Mouse (Mus musculus): ENCODE data around the gene Mllt1.
A peak's percentile ranks its signal among the peaks of the same experiment; 100 is the strongest.
"Not testable (repeated sequence)": the region's sequence is repeated elsewhere in the genome, so short reads cannot be mapped to it uniquely, and the experiment has no call there.

Mllt1 gene

GRCm38 (mm10) chr17:56934545-56935330, 477 bp downstream of the Mllt1 start:
- peak in 1 of 2 experiments; percentile 12 for DNase-seq (ENCODE audit: low spot score in 2 of 2)

DNA sequence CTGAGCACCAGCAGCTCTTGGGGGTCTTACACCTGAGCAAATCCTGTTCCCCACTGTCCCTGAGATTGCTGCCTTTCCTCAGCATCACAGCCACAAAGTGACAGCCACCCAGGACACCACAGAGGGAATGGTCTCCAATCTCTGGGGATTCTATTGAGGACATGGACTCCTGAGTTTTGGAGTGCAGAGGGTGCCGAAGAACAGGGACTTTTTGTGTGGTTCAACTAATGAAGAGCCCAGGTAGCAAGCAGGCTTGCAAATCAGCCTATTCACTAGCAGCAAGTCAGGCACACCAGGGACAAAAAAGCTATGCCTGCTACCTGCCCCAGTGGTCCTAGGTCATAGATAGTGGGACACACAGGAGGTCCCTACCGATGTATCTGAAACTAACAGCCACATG, 1.8 kb downstream of the Mllt1 start:
- DNase-seq (ENCODE audit: low spot score in 2 of 2) = no peak

- no peak for DNase-seq (ENCODE audit: low spot score in 2 of 2)
Measured at GRCm38 (mm10) chr17:56930026-56930425, 5.2 kb downstream of the Mllt1 start.

DNA sequence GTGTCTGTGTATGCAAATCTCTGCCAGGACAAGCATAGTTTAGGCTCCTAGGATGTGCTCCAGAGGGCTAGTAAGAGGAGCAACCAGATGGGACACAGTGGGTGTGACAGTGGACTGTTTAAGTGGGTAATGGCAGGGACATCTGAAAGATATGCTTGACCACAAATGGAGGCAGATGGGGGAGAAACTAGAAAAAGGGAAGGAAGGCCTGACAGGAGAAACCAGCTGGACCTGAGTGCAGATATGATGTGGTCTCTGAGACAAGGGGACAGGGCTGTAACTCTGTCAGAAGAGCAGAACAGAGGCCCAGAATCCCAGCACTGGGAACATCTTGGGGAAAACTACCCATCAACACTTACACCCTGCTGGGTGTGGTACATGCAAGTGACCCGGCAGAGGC, 5.7 kb downstream of the Mllt1 start:
- DNase-seq (ENCODE audit: low spot score in 2 of 2) = no peak

DNA sequence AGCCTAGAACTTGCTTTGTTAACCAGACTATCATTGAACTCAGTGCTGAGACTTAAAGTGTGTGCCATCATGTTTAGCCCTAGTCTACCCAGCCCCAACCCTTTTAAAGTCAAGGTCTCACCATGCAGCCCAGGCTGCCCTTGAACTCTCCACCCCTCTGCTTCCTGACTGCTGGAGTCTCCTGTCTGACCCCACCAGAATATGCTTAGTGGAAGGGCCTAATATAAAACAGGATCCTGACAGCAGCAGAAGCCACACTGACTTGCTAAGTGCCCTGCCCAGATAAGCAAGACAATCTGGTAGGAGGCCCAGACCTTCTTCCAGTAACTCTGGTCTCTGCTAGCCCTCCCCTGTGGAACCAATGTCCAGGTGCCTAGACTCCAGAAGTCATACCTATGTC, 6.1 kb downstream of the Mllt1 start:
- no peak for DNase-seq (ENCODE audit: low spot score in 2 of 2)

DNA sequence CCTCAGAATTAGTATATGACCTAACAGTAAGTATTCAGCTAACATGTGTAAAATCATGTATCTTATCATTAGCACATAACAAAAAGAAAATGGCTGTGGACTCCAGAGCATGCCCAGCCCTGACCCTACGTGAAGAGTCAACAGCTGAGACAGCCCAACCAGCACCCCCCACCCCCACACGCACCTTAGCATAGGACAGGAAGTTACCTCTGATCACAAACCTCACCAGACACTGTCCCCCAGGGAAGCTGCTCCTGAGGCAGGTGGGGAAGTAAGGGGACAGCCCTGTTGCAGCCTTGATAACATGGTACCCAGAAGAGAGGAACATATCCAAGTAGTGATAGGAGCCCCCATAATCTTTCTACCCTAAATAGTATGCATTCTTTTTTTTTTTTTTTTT, 9.2 kb downstream of the Mllt1 start:
- no peak for DNase-seq (ENCODE audit: low spot score in 2 of 2)

- no peak for DNase-seq (ENCODE audit: low spot score in 2 of 2)
Measured at GRCm38 (mm10) chr17:56919725-56920124, 15.5 kb downstream of the Mllt1 start.

DNA sequence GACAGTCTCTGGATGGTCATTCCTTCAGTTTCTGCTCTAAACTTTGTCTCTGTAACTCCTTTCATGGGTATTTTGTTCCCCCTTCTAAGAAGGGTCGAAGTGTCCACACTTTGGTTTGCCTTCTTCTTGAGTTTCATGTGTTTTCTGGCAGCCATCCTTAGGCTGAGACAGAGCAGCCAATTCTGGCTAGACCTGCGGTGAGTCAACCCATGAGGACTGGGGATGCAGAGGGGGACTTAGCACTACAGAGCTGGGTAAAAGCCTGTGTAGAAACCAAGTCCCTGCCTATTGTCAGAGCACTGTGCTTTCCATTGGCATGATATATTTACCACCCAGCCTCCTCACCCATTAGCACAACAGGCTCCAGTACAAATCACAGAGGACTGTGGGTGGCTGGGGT, 18.0 kb downstream of the Mllt1 start:
- no peak for DNase-seq (ENCODE audit: low spot score in 2 of 2)

GRCm38 (mm10) chr17:56913444-56913843, 21.8 kb downstream of the Mllt1 start:
- DNase-seq (ENCODE audit: low spot score in 2 of 2) = no peak

GRCm38 (mm10) chr17:56913023-56913422, 22.2 kb downstream of the Mllt1 start:
- no peak for DNase-seq (ENCODE audit: low spot score in 2 of 2)

DNA sequence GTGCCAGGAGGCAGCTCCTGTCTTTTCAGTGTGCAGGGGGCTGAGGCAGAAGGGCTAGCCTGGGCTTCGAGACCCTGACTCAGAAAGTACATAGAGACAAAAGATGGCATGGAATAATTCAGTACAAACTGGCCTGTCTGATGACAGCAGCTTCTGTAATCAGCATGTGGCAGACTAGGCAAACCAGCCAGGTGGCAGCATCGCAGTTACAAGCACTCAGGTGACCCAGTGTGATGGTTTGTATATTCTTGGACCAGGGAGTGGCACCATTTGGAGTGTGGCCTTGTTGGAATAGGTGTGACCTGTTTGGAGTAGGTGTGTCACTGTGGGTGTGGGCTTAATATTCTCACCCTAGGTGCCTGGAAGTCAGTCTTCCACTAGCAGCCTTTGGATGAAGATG, 25.5 kb downstream of the Mllt1 start:
- not testable (repeated sequence) for DNase-seq (ENCODE audit: low spot score in 2 of 2)

DNA sequence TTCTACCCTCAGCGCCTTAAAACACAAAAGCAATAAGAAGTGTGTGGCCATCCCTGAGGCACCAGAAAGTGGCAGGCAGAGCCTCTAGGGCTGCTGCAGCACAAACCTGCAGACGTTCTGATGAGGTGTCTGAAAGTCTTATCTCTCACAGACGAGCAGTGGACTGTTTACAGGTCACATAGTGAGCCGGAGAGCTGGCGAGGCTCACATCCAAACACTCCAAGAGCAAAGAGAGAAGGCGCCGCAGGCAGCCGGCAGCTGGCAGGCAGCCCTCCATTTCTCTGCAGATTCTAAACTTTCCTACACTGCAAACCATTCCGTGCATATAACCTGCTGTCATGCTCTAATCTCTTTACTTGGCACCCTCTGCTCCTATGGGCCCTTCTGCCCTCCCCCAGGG, 27.3 kb downstream of the Mllt1 start:
- DNase-seq (ENCODE audit: low spot score in 2 of 2) = no peak

GRCm38 (mm10) chr17:56907096-56907495, 28.1 kb downstream of the Mllt1 start:
- no peak for DNase-seq (ENCODE audit: low spot score in 2 of 2)

DNA sequence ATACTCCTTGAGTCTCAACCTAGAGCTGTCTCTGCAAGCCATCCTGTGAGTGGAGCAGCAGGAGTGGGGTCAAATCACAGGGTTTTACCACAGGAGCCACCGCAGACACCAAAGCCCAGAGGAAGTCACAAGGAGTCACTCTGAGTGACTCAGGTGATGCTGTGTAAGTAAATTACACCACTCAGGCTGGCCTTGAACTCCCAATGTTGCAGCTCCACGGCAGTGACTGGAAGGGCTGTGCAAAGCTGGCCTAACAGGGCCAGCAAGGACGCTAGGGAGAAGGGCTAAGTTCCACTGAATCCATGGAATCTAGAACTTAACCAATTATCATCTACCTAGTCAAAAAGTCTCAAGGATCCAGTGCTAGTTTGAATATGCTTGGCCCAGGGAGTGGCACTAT, 29.0 kb downstream of the Mllt1 start:
- DNase-seq (ENCODE audit: low spot score in 2 of 2) = no peak

GRCm38 (mm10) chr17:56902698-56903097, 32.5 kb downstream of the Mllt1 start:
- no peak for DNase-seq (ENCODE audit: low spot score in 2 of 2)

DNA sequence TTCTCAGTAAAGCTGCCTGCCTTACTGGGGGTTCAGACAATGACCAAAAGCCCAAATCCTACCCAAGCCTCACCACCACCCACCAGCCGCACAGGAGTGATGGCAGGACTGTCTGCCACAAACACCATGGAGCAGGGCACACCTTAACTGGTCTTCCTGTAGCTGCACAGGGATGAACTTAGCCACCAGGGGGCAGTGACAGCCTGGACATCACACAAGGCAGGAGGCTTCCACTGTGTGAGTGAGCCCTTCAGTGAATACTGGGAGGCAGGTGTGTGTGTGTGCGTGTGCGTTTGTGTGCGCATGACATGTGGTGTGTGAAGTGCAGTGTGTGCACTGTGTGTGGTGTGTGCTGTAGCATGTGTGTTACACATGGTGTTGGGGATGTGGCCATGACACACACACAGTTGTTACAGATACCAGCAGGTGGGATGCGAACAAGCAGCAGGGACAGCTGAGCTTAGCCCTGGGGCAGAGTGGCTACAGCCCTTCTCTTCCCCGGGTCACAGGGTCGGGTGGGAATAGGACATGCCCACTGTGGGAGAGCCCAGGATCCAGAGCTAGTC, 37.5 kb downstream of the Mllt1 start:
- peak; percentile 76 to 88 for DNase-seq (ENCODE audit: low spot score in 2 of 2)

DNA sequence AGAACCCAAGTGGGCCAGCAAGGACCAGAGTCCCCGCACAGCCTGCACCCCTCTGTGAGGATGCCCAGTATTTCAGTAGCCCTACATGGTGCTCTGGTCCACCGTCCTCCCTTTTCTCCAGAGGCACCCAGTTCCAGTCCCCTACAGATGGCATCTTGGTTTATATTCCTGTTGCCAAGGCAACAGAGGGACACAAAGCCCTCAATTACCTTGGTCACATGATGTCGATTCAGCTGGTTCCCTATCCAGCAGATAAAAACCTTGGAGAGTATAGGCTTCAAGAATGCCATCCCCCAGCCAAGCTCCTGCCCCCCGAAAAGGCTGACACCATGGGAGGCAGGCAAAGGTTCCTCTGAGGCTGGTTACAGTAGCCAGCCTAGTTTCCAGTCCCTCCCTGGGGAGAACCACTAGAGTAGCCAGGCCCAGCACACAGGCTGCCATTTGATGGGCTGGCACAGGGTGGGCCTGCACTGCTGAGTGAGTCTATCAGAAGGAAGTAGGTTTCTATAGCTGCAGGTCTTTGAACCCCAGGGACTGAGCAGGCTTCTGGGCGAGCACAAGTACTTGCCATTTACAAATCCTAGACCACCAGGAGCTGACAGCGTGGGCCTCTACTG, 38.6 kb downstream of the Mllt1 start:
- peak; percentile 36 to 54 for DNase-seq (ENCODE audit: low spot score in 2 of 2)

- no peak for DNase-seq (ENCODE audit: low spot score in 2 of 2)
Measured at GRCm38 (mm10) chr17:56895368-56895918, 39.8 kb downstream of the Mllt1 start.

- DNase-seq (ENCODE audit: low spot score in 2 of 2) = no peak
Measured at GRCm38 (mm10) chr17:56890018-56890417, 45.2 kb downstream of the Mllt1 start.

GRCm38 (mm10) chr17:56888050-56888449, 47.2 kb downstream of the Mllt1 start:
- no peak for DNase-seq (ENCODE audit: low spot score in 2 of 2)

DNA sequence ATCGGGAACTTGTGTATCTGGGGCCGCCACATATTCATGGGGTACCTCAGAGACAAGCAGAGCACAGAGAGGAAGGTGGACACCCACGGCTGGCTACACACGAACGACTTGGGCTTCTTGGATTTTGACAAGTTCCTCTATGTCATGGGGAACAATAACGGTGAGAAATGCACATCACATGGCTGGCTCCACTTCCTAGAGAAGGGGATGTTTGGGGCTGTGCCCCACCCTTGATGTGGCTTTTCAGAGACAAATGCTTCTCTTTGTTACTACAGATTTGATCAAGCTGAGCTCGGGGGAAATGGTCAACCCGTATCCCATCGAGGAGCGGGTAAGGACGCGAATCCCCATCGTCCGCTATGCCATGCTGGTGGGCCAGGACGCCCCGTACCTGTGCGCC, 50.4 kb downstream of the Mllt1 start:
- no peak for DNase-seq (ENCODE audit: low spot score in 2 of 2)

DNA sequence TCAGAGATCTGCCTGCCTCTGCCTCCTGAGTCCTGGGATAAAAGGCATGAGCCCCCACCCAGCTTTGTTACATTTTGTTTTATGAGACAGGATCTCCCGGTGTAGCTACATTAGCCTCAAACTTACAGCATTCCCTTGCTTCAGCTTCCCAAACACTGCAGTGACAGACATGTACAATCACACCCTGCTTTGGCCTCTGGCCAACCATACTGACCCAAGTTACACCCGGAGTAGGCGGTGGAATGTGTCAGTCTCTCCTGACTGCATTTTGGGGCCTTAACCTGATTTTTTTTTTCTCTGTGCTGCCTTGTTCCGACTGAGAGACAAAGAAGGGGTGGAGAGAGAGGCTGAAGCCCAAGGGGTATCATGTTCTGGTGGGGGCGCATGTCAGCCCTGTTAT, 50.9 kb downstream of the Mllt1 start:
- DNase-seq (ENCODE audit: low spot score in 2 of 2) = no peak

GRCm38 (mm10) chr17:56883612-56884011, 51.6 kb downstream of the Mllt1 start:
- DNase-seq (ENCODE audit: low spot score in 2 of 2) = no peak

Measured in frontal cortex, postnatal 36 days (tissue).